Mouse (Mus musculus) forebrain, embryonic 14.5 days (tissue): Measurements from ENCODE around the gene Map2k5. TPM values are rescaled to one million over a fixed set of nuclear protein-coding genes. Genes with fewer than 3 reads are reported as not detected.

Experiments
- ATAC-seq: fragments of 200-750 bp; cut with Nextera tagmentation; 2 replicates; pipeline ENCODE4 v1.8.0; 2017; ENCODE audit warnings: mild to moderate bottlenecking, moderate library complexity
- DNase-seq: peaks from one replicate; pipeline ENCODE4 v3.0.0-alpha.2; 2015; ENCODE audit warnings: low spot score
- H3K27ac ChIP-seq: fragments of 300-500 bp; sonication (generic); 2 replicates; pipeline ENCODE4 v1.5.1; 2014; ENCODE audit warnings: low read depth, mild to moderate bottlenecking, control low read depth, low read length, moderate library complexity
- H3K27me3 ChIP-seq: fragments of 300-500 bp; sonication (generic); replicated peaks from 2 replicates; pipeline ENCODE4 v1.6.1; 2014; ENCODE audit warnings: low read length, control low read depth, mixed read lengths; ENCODE audit not compliant: control insufficient read depth, insufficient read depth
- H3K36me3 ChIP-seq: fragments of 300-500 bp; sonication (generic); 2 replicates; pipeline ENCODE4 v1.6.1; 2014; ENCODE audit warnings: low read length, control low read depth; ENCODE audit not compliant: control insufficient read depth, insufficient read depth
- H3K4me1 ChIP-seq: fragments of 300-500 bp; sonication (generic); 2 replicates; pipeline ENCODE4 v1.6.1; 2014; ENCODE audit warnings: antibody characterized with exemption, low read length, control low read depth; ENCODE audit not compliant: control insufficient read depth, insufficient read depth
- H3K4me2 ChIP-seq: fragments of 300-500 bp; sonication (generic); 2 replicates; pipeline ENCODE4 v1.6.1; 2014; ENCODE audit warnings: mild to moderate bottlenecking, control low read depth, low read length
- H3K4me3 ChIP-seq: fragments of 300-500 bp; sonication (generic); 2 replicates; pipeline ENCODE4 v1.5.1; 2014; ENCODE audit warnings: low read depth, low read length, control low read depth
- H3K9ac ChIP-seq: fragments of 300-500 bp; sonication (generic); 2 replicates; pipeline ENCODE4 v1.6.1; 2014; ENCODE audit warnings: mild to moderate bottlenecking, low read length, control low read depth, moderate library complexity
- H3K9me3 ChIP-seq: fragments of 300-500 bp; sonication (generic); replicated peaks from 2 replicates; pipeline ENCODE4 v1.6.1; 2016; ENCODE audit warnings: low read length, control low read depth, mixed read lengths; ENCODE audit not compliant: control insufficient read depth
- WGBS: fragments of 180-500 bp; shearing (Covaris S2); extraction: QIAGEN DNeasy Blood & Tissue Kit; methylation state at CpG from one replicate; pipeline ENCODE4 v1.1.7; 2014; 5-methylcytosine and 5-hydroxymethylcytosine counted together
- polyA plus RNA-seq: library from polyadenylated mRNA; unstranded; fragments of >200 nt; fragmentation: Nextera tagmentation; extraction: Ambion mirVana; gene quantifications from 2 replicates; pipeline ENCODE4 v1.2.1, GENCODE M21; 2014

Map2k5 gene
- polyA plus RNA-seq, 1 experiment from 2014 or later, result 40.3 TPM

DNA sequence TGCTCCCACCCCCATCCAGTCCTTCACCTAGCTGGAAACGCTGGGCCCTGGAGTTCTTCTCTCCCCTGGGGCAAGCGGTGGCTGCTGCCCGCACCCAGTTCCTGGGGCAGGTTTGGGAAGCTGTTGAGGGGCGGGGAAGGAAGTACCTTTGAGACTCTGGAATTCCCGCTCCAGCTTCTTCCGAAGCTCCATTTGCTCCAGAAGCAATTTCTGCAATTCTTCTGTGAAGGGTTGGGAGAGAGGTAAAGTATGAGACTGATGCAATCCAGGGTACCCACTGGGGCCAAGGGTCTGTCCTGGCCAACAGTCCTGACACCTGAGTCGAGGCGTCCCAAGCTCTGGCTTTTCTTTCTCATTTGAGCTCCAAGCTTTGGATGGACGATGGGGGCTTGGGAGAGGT lies 237.5 kb downstream of the Map2k5 start:
- ATAC-seq (no peak), DNase-seq (no peak)
- no peak overlapping the region for H3K4me2 ChIP-seq
- H3K9me3 ChIP-seq, result no peaks in the 10 kb centered on the region
- no peak overlapping the region for H3K27ac ChIP-seq
- H3K36me3 ChIP-seq, result no peaks in the 10 kb centered on the region
- H3K4me1 ChIP-seq, result peaks cover 4% of the 10 kb centered on the region; the same call in 1 of the 2 replicates
- no peak overlapping the region for H3K9ac ChIP-seq
- WGBS, result 3% methylated on average over 9 of the region's 9 CpGs
- no peak overlapping the region for H3K4me3 ChIP-seq
- H3K27me3 ChIP-seq, result peaks cover 94% of the 10 kb centered on the region

DNA sequence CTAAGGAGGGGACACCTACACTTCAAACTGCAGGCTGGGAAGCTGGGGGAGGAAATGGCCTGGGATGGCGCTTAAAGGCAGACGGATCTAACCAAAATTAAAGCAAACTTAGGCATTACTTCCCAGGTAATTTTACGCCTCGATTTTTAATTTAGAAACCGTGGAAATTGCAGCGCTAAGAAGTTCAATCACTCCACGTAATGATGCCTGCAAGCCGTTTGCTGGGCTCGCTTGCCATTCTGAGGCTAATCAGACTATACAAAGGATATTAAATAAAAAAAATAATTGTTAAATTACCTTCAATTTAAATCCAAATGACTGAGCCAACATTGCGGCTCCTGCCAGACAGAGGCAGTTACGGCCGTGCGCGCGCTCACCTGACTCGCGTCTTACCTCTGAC lies 238.0 kb downstream of the Map2k5 start:
- Histone ChIP-seq H3K36me3 (no peaks in the 10 kb centered on the region), H3K9me3 (no peaks in the 10 kb centered on the region), H3K4me2 (no peak overlapping the region), H3K9ac (no peak overlapping the region), H3K4me3 (no peak overlapping the region), H3K27ac (no peak overlapping the region), H3K27me3 (peaks cover 94% of the 10 kb centered on the region), H3K4me1 (peaks cover 6% of the 10 kb centered on the region; the same call in 1 of the 2 replicates)
- no peak for ATAC-seq
- peak; percentile 6 for DNase-seq
- WGBS, result 3% methylated on average over 17 of the region's 17 CpGs

DNA sequence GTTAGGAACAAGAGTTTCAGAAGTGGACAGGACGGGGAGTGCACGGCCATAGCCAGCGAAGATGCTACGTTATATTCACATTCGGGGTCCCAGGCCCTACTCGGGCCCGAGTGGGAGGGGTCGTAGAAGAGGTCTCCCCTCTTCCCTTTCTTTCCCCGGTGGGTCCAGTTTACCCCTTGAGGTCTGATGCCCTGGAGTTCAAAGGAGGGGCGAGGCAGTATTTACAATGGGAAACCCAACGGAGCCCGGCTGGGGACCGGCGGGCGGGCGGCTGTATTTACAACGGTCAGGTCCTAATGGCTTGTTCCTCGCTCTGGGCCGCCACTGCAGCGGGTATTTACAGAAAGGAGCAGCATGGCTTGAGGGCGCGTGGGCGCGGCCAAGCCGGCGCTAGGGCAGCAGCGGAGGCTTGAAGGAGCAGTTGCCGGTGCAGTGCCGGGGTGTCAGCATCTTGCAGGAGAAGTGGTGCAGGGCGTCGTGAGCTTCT lies 239.2 kb downstream of the Map2k5 start:
- H3K9me3 ChIP-seq, result no peaks in the 10 kb centered on the region
- ATAC-seq, result no peak
- H3K4me1 ChIP-seq, result peaks cover 8% of the 10 kb centered on the region; the same call in 1 of the 2 replicates
- H3K4me3 ChIP-seq, result peak overlapping the region; percentile 13
- under 1% methylated on average over 30 of the region's 31 CpGs for WGBS
- H3K4me2 ChIP-seq, result peak overlapping the region; percentile 32
- H3K27me3 ChIP-seq, result peaks cover 91% of the 10 kb centered on the region
- H3K36me3 ChIP-seq, result no peaks in the 10 kb centered on the region
- peak; percentile 39 for DNase-seq
- H3K9ac ChIP-seq, result no peak overlapping the region
- H3K27ac ChIP-seq, result no peak overlapping the region

DNA sequence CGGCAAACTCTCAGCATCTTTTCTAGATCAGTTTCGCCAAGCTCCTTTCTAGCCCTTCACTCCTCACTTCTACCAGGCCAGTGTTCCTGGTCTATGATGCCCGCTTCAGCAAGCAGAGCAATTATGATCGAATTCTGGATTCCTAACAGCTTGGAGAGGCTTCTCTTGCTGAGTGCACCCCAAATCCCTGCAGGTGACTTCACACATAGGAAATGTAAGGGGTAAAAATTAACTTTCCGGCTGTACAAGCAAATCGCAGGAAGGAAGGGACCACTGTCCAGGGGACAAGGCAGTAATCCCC lies 240.1 kb downstream of the Map2k5 start:
- no peak for DNase-seq
- no peak for ATAC-seq
- peaks cover 82% of the 10 kb centered on the region for H3K27me3 ChIP-seq
- peaks cover 10% of the 10 kb centered on the region; the same call in 1 of the 2 replicates for H3K4me1 ChIP-seq
- H3K9ac ChIP-seq, result no peak overlapping the region
- H3K9me3 ChIP-seq, result no peaks in the 10 kb centered on the region
- H3K4me3 ChIP-seq, result no peak overlapping the region
- H3K4me2 ChIP-seq, result no peak overlapping the region
- H3K27ac ChIP-seq, result no peak overlapping the region
- 1% methylated on average over 6 of the region's 6 CpGs for WGBS
- no peaks in the 10 kb centered on the region for H3K36me3 ChIP-seq

DNA sequence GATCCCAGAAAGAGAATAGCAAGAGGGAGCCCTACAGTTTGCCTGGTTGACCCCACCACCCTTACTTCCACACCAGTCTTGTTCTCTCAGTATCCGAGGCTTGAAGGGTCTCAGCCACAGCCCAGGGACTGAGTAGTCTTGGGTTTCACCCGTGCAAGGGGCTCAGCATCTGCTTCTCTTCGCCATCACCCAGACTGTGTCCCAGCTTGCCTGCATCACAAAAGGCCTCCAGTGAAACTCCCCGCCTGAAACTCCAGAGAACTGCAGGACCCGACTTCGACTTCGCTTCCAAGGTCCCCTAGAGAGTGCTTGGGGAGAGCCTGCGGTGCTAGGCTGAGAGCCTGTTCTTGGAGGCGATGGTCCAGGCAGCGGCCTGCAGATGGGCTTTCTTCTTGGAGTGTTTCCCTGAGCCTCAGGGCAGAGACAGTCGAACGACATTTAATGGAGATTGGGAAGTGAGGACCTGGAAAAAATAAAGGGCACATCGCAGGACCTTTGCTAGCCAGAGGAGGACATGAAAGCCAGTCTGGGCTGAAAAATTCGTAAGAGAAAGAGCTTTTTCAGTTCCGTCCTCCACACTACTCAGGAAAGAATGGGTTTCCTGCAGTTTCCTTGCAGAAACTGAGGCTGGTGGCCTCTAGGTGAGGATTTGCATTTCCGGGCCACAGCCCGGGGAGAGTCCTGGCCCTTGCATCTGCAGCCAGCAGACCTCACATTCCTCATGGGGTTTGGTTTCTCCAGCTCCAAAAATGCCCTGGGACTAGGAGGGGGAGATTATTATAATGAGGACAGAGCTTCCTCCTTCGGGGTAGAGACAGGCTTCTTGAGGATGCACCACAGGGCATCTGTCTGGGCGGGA lies 240.7 kb downstream of the Map2k5 start:
- Histone ChIP-seq H3K4me3 (no peak overlapping the region), H3K9me3 (no peaks in the 10 kb centered on the region), H3K27ac (no peak overlapping the region), H3K27me3 (peaks cover 76% of the 10 kb centered on the region), H3K36me3 (no peaks in the 10 kb centered on the region), H3K4me1 (peaks cover 10% of the 10 kb centered on the region), H3K9ac (no peak overlapping the region), H3K4me2 (no peak overlapping the region)
- no peak for DNase-seq
- WGBS, result 2% methylated on average over 19 of the region's 19 CpGs
- no peak for ATAC-seq

DNA sequence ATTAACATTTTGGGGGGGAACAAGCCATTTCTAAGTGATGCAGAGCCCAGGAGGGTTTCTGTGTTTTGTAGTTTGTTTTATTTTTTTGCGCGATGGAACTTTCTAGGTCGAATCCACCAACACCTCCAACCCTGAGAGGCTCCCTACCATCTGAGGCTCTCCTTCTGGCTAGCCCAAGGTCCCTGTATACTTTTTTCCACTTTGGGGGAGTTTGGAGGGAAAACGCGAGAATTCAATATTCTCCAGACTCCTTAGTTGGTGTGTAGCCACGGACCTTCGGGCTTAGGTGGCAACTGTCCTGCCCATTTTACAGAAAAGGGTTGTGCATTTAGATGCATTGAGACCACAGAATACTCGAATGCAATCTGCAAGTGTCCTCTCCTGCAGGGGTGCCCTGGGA lies 241.5 kb downstream of the Map2k5 start:
- ATAC-seq (no peak), DNase-seq (peak; percentile 2)
- no peak overlapping the region for H3K4me3 ChIP-seq
- peaks cover 14% of the 10 kb centered on the region for H3K4me1 ChIP-seq
- no peaks in the 10 kb centered on the region for H3K36me3 ChIP-seq
- H3K9ac ChIP-seq, result no peak overlapping the region
- no peak overlapping the region for H3K27ac ChIP-seq
- no peaks in the 10 kb centered on the region for H3K9me3 ChIP-seq
- no peak overlapping the region for H3K4me2 ChIP-seq
- peaks cover 68% of the 10 kb centered on the region for H3K27me3 ChIP-seq
- 2% methylated on average over 8 of the region's 8 CpGs for WGBS

DNA sequence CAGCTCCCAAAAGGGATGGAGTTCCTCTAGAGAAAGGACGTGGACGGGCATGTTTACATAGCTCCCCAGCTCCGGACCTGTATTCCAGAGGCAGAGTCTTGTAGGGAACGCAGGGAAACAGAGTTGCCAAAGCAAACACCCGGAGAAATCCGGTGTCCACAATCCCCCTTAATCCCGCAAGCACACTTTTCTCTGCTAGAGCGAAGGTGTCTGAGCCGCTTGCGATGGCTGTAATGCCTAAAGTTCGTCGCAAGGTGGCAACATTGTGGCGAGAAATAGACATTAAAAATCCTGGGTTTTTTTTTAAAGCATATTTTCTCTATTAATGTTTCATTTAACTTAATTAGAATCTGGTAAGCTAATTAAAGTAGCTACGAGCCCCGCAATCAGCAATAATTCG lies 241.9 kb downstream of the Map2k5 start:
- no peak for ATAC-seq
- no peaks in the 10 kb centered on the region for H3K36me3 ChIP-seq
- peak; percentile 82 for DNase-seq
- peaks cover 14% of the 10 kb centered on the region for H3K4me1 ChIP-seq
- no peak overlapping the region for H3K27ac ChIP-seq
- peaks cover 64% of the 10 kb centered on the region for H3K27me3 ChIP-seq
- H3K4me3 ChIP-seq, result peak overlapping the region; percentile 21
- no peak overlapping the region for H3K9ac ChIP-seq
- 0% methylated on average over 16 of the region's 16 CpGs for WGBS
- H3K4me2 ChIP-seq, result peak overlapping the region; percentile 50
- no peaks in the 10 kb centered on the region for H3K9me3 ChIP-seq

DNA sequence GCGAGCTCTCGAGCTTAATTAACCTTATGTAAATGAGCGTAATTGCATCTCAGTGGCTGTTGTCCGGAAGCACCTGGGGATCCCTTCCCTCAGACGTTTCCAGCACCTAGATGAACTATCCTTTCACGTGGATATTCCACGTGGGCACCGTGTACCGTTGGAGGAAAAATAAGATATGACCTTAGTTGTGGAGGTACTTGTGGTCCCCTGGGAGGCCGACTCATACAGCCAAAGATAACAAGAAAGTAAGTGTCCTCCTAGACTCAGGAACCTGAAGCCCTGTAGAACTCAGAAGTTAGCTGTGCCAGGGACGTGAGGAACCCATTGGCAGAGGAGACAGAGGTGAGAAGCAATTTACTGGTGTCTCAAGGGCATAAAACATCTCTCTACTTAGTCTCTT lies 242.3 kb downstream of the Map2k5 start:
- Histone ChIP-seq H3K36me3 (no peaks in the 10 kb centered on the region), H3K9ac (no peak overlapping the region), H3K4me3 (peak overlapping the region; percentile 21), H3K27ac (no peak overlapping the region), H3K9me3 (no peaks in the 10 kb centered on the region), H3K27me3 (peaks cover 60% of the 10 kb centered on the region), H3K4me1 (peaks cover 14% of the 10 kb centered on the region), H3K4me2 (peak overlapping the region; percentile 50)
- ATAC-seq (no peak), DNase-seq (peak; percentile 3)
- WGBS, result 2% methylated on average over 11 of the region's 11 CpGs

DNA sequence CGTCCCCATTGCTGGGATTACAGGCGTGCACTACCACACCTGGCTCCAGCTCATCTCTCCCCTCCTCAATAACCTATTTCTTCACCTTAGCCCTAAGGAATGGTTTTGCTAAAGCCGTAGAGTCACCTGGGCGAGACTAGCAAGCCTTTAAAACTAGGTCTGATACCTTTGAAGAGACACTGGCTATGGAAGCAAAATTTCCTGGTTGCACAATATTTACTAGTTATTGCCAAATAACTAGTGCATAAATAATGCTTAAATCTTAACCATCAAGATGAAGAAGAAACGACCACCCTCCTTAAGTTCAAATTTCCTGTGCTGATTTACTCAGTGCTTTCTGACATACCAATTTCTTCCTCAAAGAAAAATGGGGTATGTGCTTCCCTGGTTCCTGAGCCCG lies 244.0 kb downstream of the Map2k5 start:
- H3K4me2 ChIP-seq, result peak overlapping the region; percentile 88
- H3K36me3 ChIP-seq, result no peaks in the 10 kb centered on the region
- peaks cover 14% of the 10 kb centered on the region for H3K4me1 ChIP-seq
- peaks cover 44% of the 10 kb centered on the region for H3K27me3 ChIP-seq
- no peak overlapping the region for H3K27ac ChIP-seq
- peak overlapping the region; percentile 52 for H3K4me3 ChIP-seq
- DNase-seq (no peak), ATAC-seq (no peak)
- WGBS, result 12% methylated on average over 6 of the region's 6 CpGs
- no peaks in the 10 kb centered on the region for H3K9me3 ChIP-seq
- H3K9ac ChIP-seq, result peak overlapping the region; percentile 59; the same call in 1 of the 2 replicates
